In the genomic region with DNA sequence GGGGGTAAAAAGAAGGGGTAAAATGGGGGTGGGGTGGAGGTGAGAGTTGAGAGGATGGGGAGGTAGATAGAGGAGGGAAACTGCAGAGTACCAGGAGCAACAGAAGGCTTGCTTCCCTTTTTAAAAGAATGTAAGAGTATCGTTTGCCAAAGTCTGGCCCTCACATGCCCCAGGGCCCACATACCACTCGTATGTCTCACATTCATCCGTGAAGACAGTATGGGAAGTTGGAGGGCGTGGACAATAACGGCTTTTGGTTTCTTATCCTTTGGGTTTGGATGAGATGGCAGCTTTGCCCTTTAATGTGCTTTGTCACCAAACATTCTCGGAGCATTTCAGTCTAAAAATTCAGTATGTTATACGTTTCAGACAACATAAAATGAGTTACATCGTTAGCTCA, we compare ENCODE assay signal across 26 mouse cellular contexts. TPM values are rescaled to one million over a fixed set of nuclear protein-coding genes. Genes with fewer than 3 reads are reported as not detected.
A peak's percentile ranks its signal among the peaks of the same experiment; 100 is the strongest.
DNase-seq lines count a peak whose midpoint lies in the region; ATAC-seq and TF ChIP-seq lines count a peak whose summit lies in the region.
"Had no signal": no experiment of that assay in that cellular context is flagged by ENCODE, and none has a peak within 500 bp of the region (broad histone marks: within the 10 kb centered on the region; RNA-seq: fewer than 3 reads in every experiment).

No protein-coding gene starts in this region.

- H3K27ac ChIP-seq in CH12.LX (ENCODE audit: insufficient read depth, low read depth), result peak overlapping the region; percentile 43; the same call in 1 of the 2 replicates
- no peak overlapping the region for H3K27ac ChIP-seq in hindbrain, embryonic 12.5 days
- H3K27ac ChIP-seq: embryonic facial prominence, embryonic 10.5 days; embryonic facial prominence, embryonic 13.5 days; forebrain, embryonic 15.5 days; heart, adult 2 months; heart, embryonic 10.5 days; heart, embryonic 13.5 days; hindbrain, embryonic 13.5 days had no signal

- peaks cover 8% of the 10 kb centered on the region for H3K9me3 ChIP-seq in CH12.LX (replicated peaks; ENCODE audit: low read length)
- H3K9me3 ChIP-seq in hindbrain, embryonic 12.5 days (replicated peaks), result no peaks in the 10 kb centered on the region
- H3K9me3 ChIP-seq: embryonic facial prominence, embryonic 10.5 days; embryonic facial prominence, embryonic 13.5 days; forebrain, embryonic 15.5 days; G1E; heart, embryonic 10.5 days; heart, embryonic 13.5 days; hindbrain, embryonic 13.5 days had no signal

- H3K9ac ChIP-seq in CH12.LX (ENCODE audit: insufficient read depth, low read depth), result no peak overlapping the region
- H3K9ac ChIP-seq in hindbrain, embryonic 12.5 days, result no peak overlapping the region
- H3K9ac ChIP-seq: embryonic facial prominence, embryonic 13.5 days; forebrain, embryonic 15.5 days; heart, embryonic 13.5 days; hindbrain, embryonic 13.5 days had no signal

- ATAC-seq in common myeloid progenitor, adult 5-6 weeks (replicated peaks; ENCODE audit: low read depth, poor library complexity, severe bottlenecking), result peak; percentile 45
- peak; percentile 58 for ATAC-seq in granulocyte monocyte progenitor cell, adult 5-6 weeks (replicated peaks; ENCODE audit: poor library complexity, severe bottlenecking)
- ATAC-seq in hindbrain, embryonic 12.5 days (ENCODE audit: low FRiP score), result no peak
- ATAC-seq in monocyte, adult 5-6 weeks (replicated peaks; ENCODE audit: insufficient number of reproducible peaks, low FRiP score, low TSS enrichment, poor library complexity, severe bottlenecking), result no peak
- ATAC-seq: forebrain, embryonic 15.5 days; hindbrain, embryonic 16.5 days; intestine, embryonic 16.5 days had no signal

- H3K79me2 ChIP-seq in CH12.LX (replicated peaks; ENCODE audit: control insufficient read depth, extremely low read depth, insufficient read depth, poor library complexity, severe bottlenecking), result no peaks in the 10 kb centered on the region

- in situ Hi-C loops in CH12.LX (cut with MboI; ENCODE audit: low pct_ligation_motif_present, low pct_unique_long_range_greater_than_20kb, low sequenced_read_pairs), result no loop called here

- dilution Hi-C loops in CH12.LX (cut with MboI; ENCODE audit: extremely low pct_ligation_motif_present, extremely low pct_unique_long_range_greater_than_20kb, low sequenced_read_pairs), result no loop called here

- H3K36me3 ChIP-seq in CH12.LX (replicated peaks in 1 of 2; ENCODE audit: control insufficient read depth in 1 of 2, insufficient read depth in 1 of 2, low read length in 1 of 2), result no peaks in the 10 kb centered on the region
- no peaks in the 10 kb centered on the region for H3K36me3 ChIP-seq in hindbrain, embryonic 12.5 days
- H3K36me3 ChIP-seq: embryonic facial prominence, embryonic 10.5 days; embryonic facial prominence, embryonic 13.5 days; forebrain, embryonic 15.5 days; G1E; heart, embryonic 10.5 days; heart, embryonic 13.5 days; hindbrain, embryonic 13.5 days had no signal

- no peak for TF ChIP-seq RAD21 in CH12.LX (IDR thresholded peaks at IDR 0.05; ENCODE audit: low read depth, low read length)

- H3K4me3 ChIP-seq in CH12.LX (replicated peaks in 1 of 3; ENCODE audit: low read depth in 2 of 3, low read length in 2 of 3, poor library complexity in 1 of 3), result no peak overlapping the region
- no peak overlapping the region for H3K4me3 ChIP-seq in hindbrain, embryonic 12.5 days
- H3K4me3 ChIP-seq: embryonic facial prominence, embryonic 10.5 days; embryonic facial prominence, embryonic 13.5 days; forebrain, embryonic 15.5 days; heart, adult 2 months; heart, embryonic 10.5 days; heart, embryonic 13.5 days; hindbrain, embryonic 13.5 days had no signal

- H3K27me3 ChIP-seq in CH12.LX (replicated peaks), result no peaks in the 10 kb centered on the region
- H3K27me3 ChIP-seq in hindbrain, embryonic 12.5 days, result no peaks in the 10 kb centered on the region
- H3K27me3 ChIP-seq: embryonic facial prominence, embryonic 13.5 days; forebrain, embryonic 15.5 days; heart, embryonic 13.5 days; hindbrain, embryonic 13.5 days had no signal

- no peak for TF ChIP-seq EP300 in CH12.LX (IDR thresholded peaks at IDR 0.05; ENCODE audit: low read length)

- DNase-seq in 3134 (ENCODE audit: extremely low read depth, insufficient read length, low spot score) (peak; percentile 51), CH12.LX (ENCODE audit: extremely low read depth) (no peak)
- no peak for DNase-seq in right cerebral cortex, adult 2 months (ENCODE audit: low spot score in 2 of 2)
- DNase-seq: adrenal gland, postnatal 10 days; adrenal gland, postnatal 36 days; cerebellum, adult 18-20 months; cerebellum, adult 9-10 months; cerebellum, postnatal 25 days; embryo, embryonic 11 days; gastrocnemius, postnatal 25 days; heart, postnatal 14 days; kidney, adult 18-20 months had no signal

- 87% methylated on average over 8 of the region's 8 CpGs for WGBS in hindbrain, embryonic 12.5 days

- H3K4me2 ChIP-seq in CH12.LX (ENCODE audit: insufficient read depth, low read depth, poor library complexity, severe bottlenecking), result no peak overlapping the region
- no peak overlapping the region for H3K4me2 ChIP-seq in hindbrain, embryonic 12.5 days (replicated peaks)
- H3K4me2 ChIP-seq: embryonic facial prominence, embryonic 13.5 days; forebrain, embryonic 15.5 days; heart, embryonic 13.5 days; hindbrain, embryonic 13.5 days had no signal

- no peak for TF ChIP-seq POLR2A in CH12.LX (IDR thresholded peaks at IDR 0.05; ENCODE audit: low read depth, low read length)

- peaks cover 25 to 43% of the 10 kb centered on the region in 2 experiments for H3K4me1 ChIP-seq in CH12.LX (ENCODE audit: control insufficient read depth in 1 of 2, insufficient read depth in 2 of 2)
- H3K4me1 ChIP-seq in hindbrain, embryonic 12.5 days, result no peaks in the 10 kb centered on the region
- H3K4me1 ChIP-seq: embryonic facial prominence, embryonic 13.5 days; forebrain, embryonic 15.5 days; hindbrain, embryonic 13.5 days had no signal

- no peak for TF ChIP-seq CTCF in CH12.LX (conservative IDR thresholded peaks at IDR 0.05 in 1 of 2, IDR thresholded peaks at IDR 0.05 in 1 of 2; ENCODE audit: low read depth in 2 of 2, low read length in 2 of 2)

TF ChIP-seq in CH12.LX, 34 proteins besides CTCF, POLR2A, EP300 and RAD21:
- TF ChIP-seq KAT2A (IDR thresholded peaks at IDR 0.05; ENCODE audit: insufficient replicate concordance, low read length) (no peak), JUN (IDR thresholded peaks at IDR 0.05; ENCODE audit: insufficient read depth, low read depth, low read length) (no peak), E2F4 (IDR thresholded peaks at IDR 0.05; ENCODE audit: insufficient replicate concordance, low read depth, low read length) (no peak), JUND (conservative IDR thresholded peaks at IDR 0.05; ENCODE audit: low read depth, low read length) (no peak), IRF4 (IDR thresholded peaks at IDR 0.05; ENCODE audit: low read depth, low read length) (no peak), ELF1 (IDR thresholded peaks at IDR 0.05; ENCODE audit: low read depth, low read length) (no peak), ZMIZ1 (IDR thresholded peaks at IDR 0.05; ENCODE audit: low read depth, low read length) (no peak), MAX (IDR thresholded peaks at IDR 0.05; ENCODE audit: low read length) (no peak), UBTF (IDR thresholded peaks at IDR 0.05; ENCODE audit: low read depth, low read length) (no peak), TCF12 (IDR thresholded peaks at IDR 0.05; ENCODE audit: low read depth, low read length) (no peak), SIN3A (IDR thresholded peaks at IDR 0.05; ENCODE audit: low read length) (no peak), CHD2 (IDR thresholded peaks at IDR 0.05; ENCODE audit: low read length) (no peak), NRF1 (IDR thresholded peaks at IDR 0.05; ENCODE audit: low read depth, low read length) (no peak), MAFK (IDR thresholded peaks at IDR 0.05; ENCODE audit: insufficient replicate concordance, low read length) (no peak), ZKSCAN1 (IDR thresholded peaks at IDR 0.05; ENCODE audit: borderline replicate concordance, low read depth, low read length) (no peak), MEF2A (IDR thresholded peaks at IDR 0.05; ENCODE audit: borderline replicate concordance, low read depth, low read length) (no peak), GABPA (IDR thresholded peaks at IDR 0.05; ENCODE audit: insufficient replicate concordance, low read depth, low read length) (no peak), NELFE (IDR thresholded peaks at IDR 0.05; ENCODE audit: low read depth, low read length) (no peak), CHD1 (IDR thresholded peaks at IDR 0.05; ENCODE audit: low read depth, low read length) (no peak)
TF ChIP-seq in CH12.LX: peak in this region for 0.

RNA-seq across cellular contexts. Expression of a gene that starts 24.9 kb away (rescaled TPM):
- total RNA-seq in CH12.LX (2012; rRNA removed) (11.1 and 12.2 TPM in 2 replicates), CH12.LX (2014; rRNA removed) (8.6 and 9.3 TPM in 2 replicates)
- 10.3 and 10.4 TPM in 2 replicates for polyA plus RNA-seq in CH12.LX (2012; ENCODE audit: insufficient read length, low read depth)
- 5.7 and 6.7 TPM in 2 replicates for total RNA-seq in common myeloid progenitor, adult 5-6 weeks (2017)
- total RNA-seq in granulocyte monocyte progenitor cell, adult 5-6 weeks (2014; fragmentation: Nextera tagmentation), result 8.6 and 16.7 TPM in 2 replicates
- 12.9 and 19.8 TPM in 2 replicates for total RNA-seq in granulocyte monocyte progenitor cell, adult 5-6 weeks (2017)
- polyA plus RNA-seq in hindbrain, embryonic 12.5 days (2016; fragmentation: Nextera tagmentation; extraction: Ambion mirVana), result 6.2 and 7.1 TPM in 2 replicates
- total RNA-seq in monocyte, adult 5-6 weeks (2017), result 1.7 to 7.5 TPM (median 3.1 TPM) in 3 replicates

RNA-seq across cellular contexts. Expression of a gene that starts 55.9 kb away (rescaled TPM):
- total RNA-seq in CH12.LX (2012; rRNA removed) (30.8 and 32.8 TPM in 2 replicates), CH12.LX (2014; rRNA removed) (39.7 and 40.1 TPM in 2 replicates)
- 32.6 and 35.5 TPM in 2 replicates for polyA plus RNA-seq in CH12.LX (2012; ENCODE audit: insufficient read length, low read depth)
- total RNA-seq in common myeloid progenitor, adult 5-6 weeks (2017), result 19.1 and 33.3 TPM in 2 replicates
- total RNA-seq in granulocyte monocyte progenitor cell, adult 5-6 weeks (2014; fragmentation: Nextera tagmentation), result 23.6 and 30.1 TPM in 2 replicates
- total RNA-seq in granulocyte monocyte progenitor cell, adult 5-6 weeks (2017), result 28.3 and 34.1 TPM in 2 replicates
- 60.0 and 60.3 TPM in 2 replicates for polyA plus RNA-seq in hindbrain, embryonic 12.5 days (2016; fragmentation: Nextera tagmentation; extraction: Ambion mirVana)
- total RNA-seq in monocyte, adult 5-6 weeks (2017), result 25.2 to 53.9 TPM (median 36.5 TPM) in 3 replicates

Comparison
In these comparisons a context has a peak if more than half of its experiments do, and no peak if none do; other contexts are left out.
1. ATAC-seq: peak in common myeloid progenitor, adult 5-6 weeks (single experiment) and granulocyte monocyte progenitor cell, adult 5-6 weeks (single experiment); none in hindbrain, embryonic 12.5 days (single experiment) and monocyte, adult 5-6 weeks (single experiment).